Mouse (Mus musculus): ENCODE measurements at regions not wholly inside any gene's neighbourhood (a gene's known extent, or its start where the extent isn't known, plus 50 kb on each side); places are given as distances from the start of the nearest gene placed in this dataset.

- no peak for DNase-seq (ENCODE audit: low spot score)
These were observed 52.5 kb downstream of the Adm start for GRCm38 (mm10) chr7:110679916-110680315.

GRCm38 (mm10) chr7:110682911-110683310 lies 55.5 kb downstream of the Adm start:
- no peak for DNase-seq (ENCODE audit: low spot score)

- DNase-seq (ENCODE audit: low spot score): peak; percentile 89
These were observed 61.6 kb downstream of the Adm start for GRCm38 (mm10) chr7:110688884-110689681.

- no peak for DNase-seq (ENCODE audit: low spot score)
These were observed 62.8 kb downstream of the Adm start for GRCm38 (mm10) chr7:110690241-110690640.

GRCm38 (mm10) chr7:110690856-110691255 lies 63.4 kb downstream of the Adm start:
- DNase-seq (ENCODE audit: low spot score): no peak

- DNase-seq (ENCODE audit: low spot score): no peak
These were observed 66.8 kb downstream of the Adm start for GRCm38 (mm10) chr7:110694262-110694661.

- no peak for DNase-seq (ENCODE audit: low spot score)
These were observed 68.3 kb downstream of the Adm start for GRCm38 (mm10) chr7:110695729-110696128.

- DNase-seq (ENCODE audit: low spot score): peak; percentile 82
These were observed 69.5 kb upstream of the Ampd3 start for GRCm38 (mm10) chr7:110698211-110699153.

- no peak for DNase-seq (ENCODE audit: low spot score)
These were observed 68.4 kb upstream of the Ampd3 start for GRCm38 (mm10) chr7:110699596-110699995.

- DNase-seq (ENCODE audit: low spot score): peak; percentile 57
These were observed 66.2 kb upstream of the Ampd3 start for GRCm38 (mm10) chr7:110701681-110702413.

GRCm38 (mm10) chr7:110702414-110702783 lies 65.6 kb upstream of the Ampd3 start:
- no peak for DNase-seq (ENCODE audit: low spot score)

- no peak for DNase-seq (ENCODE audit: low spot score)
These were observed 62.5 kb upstream of the Ampd3 start for GRCm38 (mm10) chr7:110705311-110706000.

- peak; percentile 59 for DNase-seq (ENCODE audit: low spot score)
These were observed 61.9 kb upstream of the Ampd3 start for GRCm38 (mm10) chr7:110706001-110706695.

GRCm38 (mm10) chr7:110706696-110707087 lies 61.3 kb upstream of the Ampd3 start:
- DNase-seq (ENCODE audit: low spot score): peak; percentile 83

- peak; percentile 83 for DNase-seq (ENCODE audit: low spot score)
These were observed 59.9 kb upstream of the Ampd3 start for GRCm38 (mm10) chr7:110708116-110708515.

- DNase-seq (ENCODE audit: low spot score): no peak
These were observed 59.2 kb upstream of the Ampd3 start for GRCm38 (mm10) chr7:110708781-110709180.

- DNase-seq (ENCODE audit: low spot score): no peak
These were observed 58.4 kb upstream of the Ampd3 start for GRCm38 (mm10) chr7:110709606-110710005.

GRCm38 (mm10) chr7:110710256-110710962 lies 57.6 kb upstream of the Ampd3 start:
- DNase-seq (ENCODE audit: low spot score): no peak

- DNase-seq (ENCODE audit: low spot score): no peak
These were observed 54.3 kb upstream of the Ampd3 start for GRCm38 (mm10) chr7:110713661-110714060.

- no peak for DNase-seq (ENCODE audit: low spot score)
These were observed 52.9 kb upstream of the Ampd3 start for GRCm38 (mm10) chr7:110715110-110715509.
